21 mouse cellular contexts compared by ENCODE assay signal in the genomic region with DNA sequence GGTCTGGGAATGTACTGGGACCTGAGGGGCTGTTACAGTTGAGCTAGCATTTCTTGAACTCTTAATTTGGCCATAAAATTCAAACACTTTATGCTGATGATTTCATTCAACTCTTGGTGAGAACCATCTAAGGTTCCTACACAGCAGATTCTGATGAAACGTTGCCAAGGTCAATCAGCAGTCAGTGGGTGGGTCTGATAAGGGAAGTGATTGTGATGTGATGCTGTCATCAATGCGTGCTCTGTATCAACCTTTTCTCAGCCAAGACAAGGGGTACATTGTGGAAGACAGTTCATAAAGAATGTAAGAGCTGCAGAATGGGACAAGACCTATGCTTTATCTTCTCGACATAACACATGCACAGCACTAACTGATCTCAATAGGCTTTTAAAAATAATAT. TPM values are rescaled to one million over a fixed set of nuclear protein-coding genes. Genes with fewer than 3 reads are reported as not detected.
"Had no signal": no experiment of that assay in that cellular context is flagged by ENCODE, and none has a peak within 500 bp of the region (broad histone marks: within the 10 kb centered on the region; RNA-seq: fewer than 3 reads in every experiment).

No protein-coding gene starts in this region.

- H3K4me2 ChIP-seq: neural tube, embryonic 13.5 days; neural tube, embryonic 15.5 days; stomach, embryonic 15.5 days had no signal

- H3K27me3 ChIP-seq: neural tube, embryonic 13.5 days; neural tube, embryonic 15.5 days; stomach, embryonic 15.5 days had no signal

- H3K4me1 ChIP-seq: neural tube, embryonic 13.5 days; neural tube, embryonic 15.5 days; stomach, embryonic 15.5 days had no signal

- H3K9me3 ChIP-seq: neural tube, embryonic 13.5 days; neural tube, embryonic 15.5 days; stomach, embryonic 15.5 days had no signal

- H3K27ac ChIP-seq: neural tube, embryonic 13.5 days; neural tube, embryonic 15.5 days; stomach, embryonic 15.5 days; stomach, postnatal 0 days had no signal

- H3K36me3 ChIP-seq: neural tube, embryonic 13.5 days; neural tube, embryonic 15.5 days; stomach, embryonic 15.5 days had no signal

- H3K9ac ChIP-seq: neural tube, embryonic 13.5 days; neural tube, embryonic 15.5 days; stomach, embryonic 15.5 days had no signal

- DNase-seq: retina, postnatal 1 day; right cerebral cortex, adult 18-20 months; right cerebral cortex, postnatal 14 days; right cerebral cortex, postnatal 25 days; right cerebral cortex, postnatal 4 days; spleen, adult 18-20 months; thymus, adult 18-20 months; thymus, adult 2 months; thymus, postnatal 14 days; thymus, postnatal 25 days; thymus, postnatal 36 days; thymus, postnatal 4 days had no signal

- H3K4me3 ChIP-seq: neural tube, embryonic 13.5 days; neural tube, embryonic 15.5 days; stomach, embryonic 15.5 days had no signal

RNA-seq across cellular contexts. Expression of a gene that starts 8.6 kb away (rescaled TPM):
- polyA plus RNA-seq: neural tube, embryonic 13.5 days; neural tube, embryonic 14.5 days; neural tube, embryonic 15.5 days; small intestine, adult 2 months; spleen, adult 2 months; thymus, adult 2 months; thymus, postnatal 0 days had no signal

RNA-seq across cellular contexts. Expression of a gene that starts 35.4 kb away (rescaled TPM):
- polyA plus RNA-seq: neural tube, embryonic 13.5 days; neural tube, embryonic 14.5 days; neural tube, embryonic 15.5 days; small intestine, adult 2 months; spleen, adult 2 months; urinary bladder, adult 2 months had no signal
